Mouse (Mus musculus): Measurements from ENCODE around the gene Smoc1. TPM values are rescaled to one million over a fixed set of nuclear protein-coding genes. Genes with fewer than 3 reads are reported as not detected.

Gene Smoc1
- polyA plus RNA-seq (2015; fragmentation: Nextera tagmentation; extraction: Ambion mirVana) = 0.19 and 0.33 TPM in 2 replicates

GRCm38 (mm10) chr12:81026277-81026994 lies at the start of gene Smoc1:
Gene Smoc1, plus strand, starts transcription at chr12:81026808.

Other genes with a start within 250 kb of the Smoc1 start
- gene Susd6, start 236.3 kb upstream of the Smoc1 start, polyA plus RNA-seq (2015; fragmentation: Nextera tagmentation; extraction: Ambion mirVana) = 11.6 and 12.2 TPM in 2 replicates
- 430 and 462 TPM in 2 replicates for gene Srsf5, start 81.3 kb upstream of the Smoc1 start, polyA plus RNA-seq (2015; fragmentation: Nextera tagmentation; extraction: Ambion mirVana)
- gene Slc10a1, start 58.1 kb upstream of the Smoc1 start, polyA plus RNA-seq (2015; fragmentation: Nextera tagmentation; extraction: Ambion mirVana) = 0.95 and 1.2 TPM in 2 replicates

Measured in spleen, postnatal 0 days (tissue).